In the genomic region with DNA sequence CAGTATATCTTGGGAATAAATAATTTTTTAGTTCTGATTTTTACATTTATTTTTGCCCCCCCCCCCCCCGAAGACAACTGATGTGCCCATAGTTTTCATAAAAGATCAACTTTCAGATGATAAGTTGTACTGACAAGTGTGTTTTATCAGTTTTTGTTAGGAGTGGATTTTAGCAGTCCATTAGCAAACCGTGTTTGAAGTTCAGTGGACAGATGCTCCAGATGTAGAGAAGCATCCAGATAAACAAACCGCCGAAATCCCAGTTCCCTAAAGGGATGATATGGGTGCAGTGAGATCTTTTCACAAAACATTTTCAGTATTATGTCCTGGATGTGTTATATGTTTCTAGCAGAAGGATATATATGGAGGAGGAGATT, we compare ENCODE assay signal across 9 mouse cellular contexts. TPM values are rescaled to one million over a fixed set of nuclear protein-coding genes. Genes with fewer than 3 reads are reported as not detected.
DNase-seq lines count a peak whose midpoint lies in the region; ATAC-seq lines count a peak whose summit lies in the region.
"Had no signal": no experiment of that assay in that cellular context is flagged by ENCODE, and none has a peak within 500 bp of the region (broad histone marks: within the 10 kb centered on the region; RNA-seq: fewer than 3 reads in every experiment).

No protein-coding gene starts in this region.

- DNase-seq in heart, adult 18-20 months: no peak
- peak; percentile 6 for DNase-seq in NIH3T3 (ENCODE audit: low read depth)
- DNase-seq in hindbrain, embryonic 11.5 days (ENCODE audit: low spot score): no peak
- no peak for DNase-seq in midbrain, embryonic 10.5 days (ENCODE audit: low spot score)
- no peak for DNase-seq in layer of hippocampus, adult 8-10 months (ENCODE audit: low spot score in 2 of 2)
- no peak for DNase-seq in thymus, postnatal 25 days
- DNase-seq in left cerebral cortex, adult 11 months (ENCODE audit: low spot score): no peak

- no peak for ATAC-seq in heart, embryonic 14.5 days (ENCODE audit: insufficient number of reproducible peaks, insufficient read depth, low FRiP score, low read depth)
- ATAC-seq in hindbrain, embryonic 11.5 days (ENCODE audit: low FRiP score): no peak

- peak overlapping the region; percentile 88 for H3K4me2 ChIP-seq in heart, embryonic 14.5 days (ENCODE audit: low read length)
- H3K4me2 ChIP-seq in hindbrain, embryonic 11.5 days (replicated peaks; ENCODE audit: low read depth, low read length): peak overlapping the region; percentile 62; the same call in 1 of the 2 replicates

- H3K4me1 ChIP-seq in heart, embryonic 14.5 days (ENCODE audit: control insufficient read depth in 2 of 2, insufficient read depth in 2 of 2, low read length in 2 of 2): 0 out of 4 replicates have a peak, but pooled peaks cover 0 to 4% of the 10 kb centered on the region in 2 experiments
- H3K4me1 ChIP-seq in hindbrain, embryonic 11.5 days (replicated peaks; ENCODE audit: control insufficient read depth, insufficient read depth, low read length): no peaks in the 10 kb centered on the region
- peaks cover 11% of the 10 kb centered on the region for H3K4me1 ChIP-seq in midbrain, embryonic 10.5 days

- 27% methylated on average over 4 of the region's 4 CpGs for WGBS in heart, embryonic 14.5 days
- WGBS in hindbrain, embryonic 11.5 days: 53% methylated on average over 4 of the region's 4 CpGs
- 46% methylated on average over 4 of the region's 4 CpGs for WGBS in midbrain, embryonic 10.5 days

- peak overlapping the region; percentile 80 for H3K9ac ChIP-seq in heart, embryonic 14.5 days (ENCODE audit: low read length)
- no peak overlapping the region for H3K9ac ChIP-seq in hindbrain, embryonic 11.5 days (ENCODE audit: low read depth, low read length)

- no peak overlapping the region for H3K27ac ChIP-seq in heart, embryonic 14.5 days (replicated peaks in 1 of 2; ENCODE audit: control insufficient read depth in 1 of 2, insufficient read depth in 1 of 2, low read depth in 2 of 2, low read length in 2 of 2)
- H3K27ac ChIP-seq in hindbrain, embryonic 11.5 days (ENCODE audit: low read depth, low read length): no peak overlapping the region; the same call in 1 of the 2 replicates
- peak overlapping the region; percentile 90 for H3K27ac ChIP-seq in midbrain, embryonic 10.5 days (replicated peaks)

- peaks cover 23% of the 10 kb centered on the region for H3K36me3 ChIP-seq in heart, embryonic 14.5 days (ENCODE audit: control insufficient read depth, insufficient read depth, low read length)
- peaks cover 3% of the 10 kb centered on the region; the same call in 1 of the 2 replicates for H3K36me3 ChIP-seq in hindbrain, embryonic 11.5 days (ENCODE audit: control insufficient read depth, insufficient read depth, low read length)
- H3K36me3 ChIP-seq in midbrain, embryonic 10.5 days: peaks cover 17% of the 10 kb centered on the region

- H3K27me3 ChIP-seq in heart, embryonic 14.5 days (ENCODE audit: control insufficient read depth, insufficient read depth, low read length): no peaks in the 10 kb centered on the region
- H3K27me3 ChIP-seq in hindbrain, embryonic 11.5 days (ENCODE audit: control insufficient read depth, insufficient read depth, low read length): no peaks in the 10 kb centered on the region
- H3K27me3 ChIP-seq in midbrain, embryonic 10.5 days (ENCODE audit: low read depth, poor library complexity, severe bottlenecking): 0 out of 2 replicates have a peak, but pooled peaks cover 9% of the 10 kb centered on the region

- peak overlapping the region; percentile 63 to 93; a peak in 3 of 4 replicates for H3K4me3 ChIP-seq in heart, embryonic 14.5 days (ENCODE audit: control insufficient read depth in 1 of 2, insufficient read depth in 1 of 2, low read depth in 1 of 2, low read length in 2 of 2)
- H3K4me3 ChIP-seq in hindbrain, embryonic 11.5 days (ENCODE audit: low read depth, low read length): peak overlapping the region; percentile 48
- H3K4me3 ChIP-seq in midbrain, embryonic 10.5 days: peak overlapping the region; percentile 69

- H3K9me3 ChIP-seq in heart, embryonic 14.5 days (ENCODE audit: control insufficient read depth, low read length): no peaks in the 10 kb centered on the region
- no peaks in the 10 kb centered on the region for H3K9me3 ChIP-seq in hindbrain, embryonic 11.5 days (ENCODE audit: control insufficient read depth, low read length)
- H3K9me3 ChIP-seq in midbrain, embryonic 10.5 days (replicated peaks): no peaks in the 10 kb centered on the region

RNA-seq across cellular contexts. Expression of a gene that starts 1.5 kb away (rescaled TPM):
- polyA plus RNA-seq in heart, embryonic 14.5 days (2014; fragmentation: Nextera tagmentation; extraction: Ambion mirVana): 2.0 and 2.8 TPM in 2 replicates
- 1 to 10 TPM; 1.3 to 2.6 TPM for total RNA-seq in heart, adult 18-20 months (2021)
- 5.0 and 6.9 TPM in 2 replicates for polyA plus RNA-seq in hindbrain, embryonic 11.5 days (2014; fragmentation: Nextera tagmentation; extraction: Ambion mirVana)
- polyA plus RNA-seq in midbrain, embryonic 10.5 days (2016; fragmentation: Nextera tagmentation; extraction: Ambion mirVana): 1.6 and 3.1 TPM in 2 replicates
- total RNA-seq in layer of hippocampus, adult 8-10 months (2022): 1 to 10 TPM; 4.1 to 5.6 (median 4.8) TPM
- polyA plus RNA-seq: small intestine, adult 2 months had no signal

RNA-seq across cellular contexts. Expression of a gene that starts 18.5 kb away (rescaled TPM):
- polyA plus RNA-seq in heart, embryonic 14.5 days (2014; fragmentation: Nextera tagmentation; extraction: Ambion mirVana): 214 and 223 TPM in 2 replicates
- total RNA-seq in heart, adult 18-20 months (2021): 100 to 1,000 TPM; 136 to 137 TPM
- polyA plus RNA-seq in hindbrain, embryonic 11.5 days (2014; fragmentation: Nextera tagmentation; extraction: Ambion mirVana): 446 and 457 TPM in 2 replicates
- polyA plus RNA-seq in midbrain, embryonic 10.5 days (2016; fragmentation: Nextera tagmentation; extraction: Ambion mirVana): 396 and 436 TPM in 2 replicates
- total RNA-seq in layer of hippocampus, adult 8-10 months (2022): 100 to 1,000 TPM in 2 of 4 experiments, 10 to 100 TPM in 2; 93.7 to 125 (median 110) TPM

RNA-seq across cellular contexts. Expression of a gene that starts 26.6 kb away (rescaled TPM):
- polyA plus RNA-seq in heart, embryonic 14.5 days (2014; fragmentation: Nextera tagmentation; extraction: Ambion mirVana): 361 and 392 TPM in 2 replicates
- 100 to 1,000 TPM; 154 to 162 TPM for total RNA-seq in heart, adult 18-20 months (2021)
- 401 and 411 TPM in 2 replicates for polyA plus RNA-seq in hindbrain, embryonic 11.5 days (2014; fragmentation: Nextera tagmentation; extraction: Ambion mirVana)
- polyA plus RNA-seq in midbrain, embryonic 10.5 days (2016; fragmentation: Nextera tagmentation; extraction: Ambion mirVana): 385 and 427 TPM in 2 replicates
- total RNA-seq in layer of hippocampus, adult 8-10 months (2022): 10 to 100 TPM; 39.0 to 59.9 (median 56.6) TPM

RNA-seq across cellular contexts. Expression of a gene that starts 26.9 kb away (rescaled TPM):
- polyA plus RNA-seq in heart, embryonic 14.5 days (2014; fragmentation: Nextera tagmentation; extraction: Ambion mirVana): 8.1 and 10.0 TPM in 2 replicates
- 1 to 10 TPM; 4.7 to 5.3 TPM for total RNA-seq in heart, adult 18-20 months (2021)
- polyA plus RNA-seq in hindbrain, embryonic 11.5 days (2014; fragmentation: Nextera tagmentation; extraction: Ambion mirVana): 4.8 and 6.1 TPM in 2 replicates
- polyA plus RNA-seq in midbrain, embryonic 10.5 days (2016; fragmentation: Nextera tagmentation; extraction: Ambion mirVana): 3.0 and 3.2 TPM in 2 replicates
- total RNA-seq in layer of hippocampus, adult 8-10 months (2022): 10 to 100 TPM in 2 of 4 experiments, 1 to 10 TPM in 2; 8.8 to 14.8 (median 10.3) TPM
- polyA plus RNA-seq: small intestine, adult 2 months had no signal

RNA-seq across cellular contexts. Expression of a gene that starts 37.0 kb away (rescaled TPM):
- 1.9 and 2.2 TPM in 2 replicates for polyA plus RNA-seq in heart, embryonic 14.5 days (2014; fragmentation: Nextera tagmentation; extraction: Ambion mirVana)
- total RNA-seq in heart, adult 18-20 months (2021): 10 to 100 TPM; 18.5 to 19.3 TPM
- polyA plus RNA-seq in hindbrain, embryonic 11.5 days (2014; fragmentation: Nextera tagmentation; extraction: Ambion mirVana): 4.7 and 5.2 TPM in 2 replicates
- 2.9 and 3.2 TPM in 2 replicates for polyA plus RNA-seq in midbrain, embryonic 10.5 days (2016; fragmentation: Nextera tagmentation; extraction: Ambion mirVana)
- 10 to 100 TPM; 57.8 to 76.0 (median 69.8) TPM for total RNA-seq in layer of hippocampus, adult 8-10 months (2022)
